ENCODE assay signal across 8 mouse cellular contexts in genomic region chr5:147078110-147078900, GRCm38 (mm10). TPM values are rescaled to one million over a fixed set of nuclear protein-coding genes. Genes with fewer than 3 reads are reported as not detected.
DNase-seq lines count a peak whose midpoint lies in the region; ATAC-seq and TF ChIP-seq lines count a peak whose summit lies in the region.

No protein-coding gene starts in this region.

- peaks cover 73% of the 10 kb centered on the region for H3K79me2 ChIP-seq in CH12.LX (replicated peaks; ENCODE audit: control insufficient read depth, extremely low read depth, insufficient read depth, poor library complexity, severe bottlenecking)

- no peak for ATAC-seq in hindbrain, embryonic 11.5 days (ENCODE audit: low FRiP score)
- ATAC-seq in limb, embryonic 14.5 days (ENCODE audit: low FRiP score, low read depth), result no peak

- no peak for TF ChIP-seq POLR2A in cerebellum, adult 2 months (IDR thresholded peaks at IDR 0.05; ENCODE audit: borderline replicate concordance, insufficient read depth, low read length)
- 0 out of 2 replicates have a peak, but pooled peaks have one; percentile 19 for TF ChIP-seq POLR2A in CH12.LX (IDR thresholded peaks at IDR 0.05; ENCODE audit: low read depth, low read length)
- TF ChIP-seq POLR2A in limb, embryonic 14.5 days (IDR thresholded peaks at IDR 0.05; ENCODE audit: borderline replicate concordance, extremely low read depth, insufficient read depth, insufficient read length), result no peak

- peaks cover 12 to 42% of the 10 kb centered on the region in 2 experiments for H3K36me3 ChIP-seq in CH12.LX (replicated peaks in 1 of 2; ENCODE audit: control insufficient read depth in 1 of 2, insufficient read depth in 1 of 2, low read length in 1 of 2)
- H3K36me3 ChIP-seq in hindbrain, embryonic 11.5 days (ENCODE audit: control insufficient read depth, insufficient read depth, low read length), result no peaks in the 10 kb centered on the region
- H3K36me3 ChIP-seq in limb, embryonic 14.5 days (ENCODE audit: control insufficient read depth, insufficient read depth, low read length), result peaks cover 16% of the 10 kb centered on the region

- DNase-seq in cerebellum, adult 2 months, result no peak
- DNase-seq in cerebellum, postnatal 25 days, result no peak
- no peak for DNase-seq in CH12.LX (ENCODE audit: extremely low read depth)
- DNase-seq in hindbrain, embryonic 11.5 days (ENCODE audit: low spot score), result no peak
- no peak for DNase-seq in limb, embryonic 14.5 days (ENCODE audit: low spot score)
- no peak for DNase-seq in right cerebral cortex, postnatal 4 days
- no peak for DNase-seq in gastrocnemius, adult 8-10 months (ENCODE audit: low spot score in 2 of 2)
- DNase-seq in B cell, adult 2 months, result no peak

- in situ Hi-C loops in CH12.LX (cut with MboI; ENCODE audit: low pct_ligation_motif_present, low pct_unique_long_range_greater_than_20kb, low sequenced_read_pairs), result no loop called here

- no peaks in the 10 kb centered on the region for H3K27me3 ChIP-seq in cerebellum, adult 2 months (ENCODE audit: control insufficient read depth, insufficient read depth, low read length)
- H3K27me3 ChIP-seq in CH12.LX (replicated peaks), result no peaks in the 10 kb centered on the region
- H3K27me3 ChIP-seq in hindbrain, embryonic 11.5 days (ENCODE audit: control insufficient read depth, insufficient read depth, low read length), result no peaks in the 10 kb centered on the region
- no peaks in the 10 kb centered on the region for H3K27me3 ChIP-seq in limb, embryonic 14.5 days (ENCODE audit: control insufficient read depth, insufficient read depth, low read length)

- H3K4me3 ChIP-seq in cerebellum, adult 2 months (replicated peaks; ENCODE audit: insufficient read depth, low read depth, low read length), result peak overlapping the region; percentile 61
- H3K4me3 ChIP-seq in CH12.LX (replicated peaks in 1 of 3; ENCODE audit: low read depth in 2 of 3, low read length in 2 of 3, poor library complexity in 1 of 3), result peak overlapping the region; percentile 71 to 93 (median 85)
- H3K4me3 ChIP-seq in hindbrain, embryonic 11.5 days (ENCODE audit: low read depth, low read length), result peak overlapping the region; percentile 83
- peak overlapping the region; percentile 84 for H3K4me3 ChIP-seq in limb, embryonic 14.5 days (replicated peaks; ENCODE audit: low read length)

- H3K9ac ChIP-seq in CH12.LX (ENCODE audit: insufficient read depth, low read depth), result peak overlapping the region; percentile 58
- H3K9ac ChIP-seq in hindbrain, embryonic 11.5 days (ENCODE audit: low read depth, low read length), result peak overlapping the region; percentile 79
- H3K9ac ChIP-seq in limb, embryonic 14.5 days (ENCODE audit: low read depth, low read length, severe bottlenecking), result peak overlapping the region; percentile 80

- no peak for TF ChIP-seq CTCF in cerebellum, adult 2 months (IDR thresholded peaks at IDR 0.05; ENCODE audit: borderline replicate concordance, insufficient read depth, low read depth, low read length)
- TF ChIP-seq CTCF in CH12.LX (conservative IDR thresholded peaks at IDR 0.05 in 1 of 2, IDR thresholded peaks at IDR 0.05 in 1 of 2; ENCODE audit: low read depth in 2 of 2, low read length in 2 of 2), result no peak

- H3K9me3 ChIP-seq in CH12.LX (replicated peaks; ENCODE audit: low read length), result no peaks in the 10 kb centered on the region
- H3K9me3 ChIP-seq in hindbrain, embryonic 11.5 days (ENCODE audit: control insufficient read depth, low read length), result no peaks in the 10 kb centered on the region
- no peaks in the 10 kb centered on the region for H3K9me3 ChIP-seq in limb, embryonic 14.5 days (ENCODE audit: control insufficient read depth, low read length)

- TF ChIP-seq RAD21 in CH12.LX (IDR thresholded peaks at IDR 0.05; ENCODE audit: low read depth, low read length), result no peak

- peak overlapping the region; percentile 82 for H3K4me2 ChIP-seq in CH12.LX (ENCODE audit: insufficient read depth, low read depth, poor library complexity, severe bottlenecking)
- H3K4me2 ChIP-seq in hindbrain, embryonic 11.5 days (replicated peaks; ENCODE audit: low read depth, low read length), result peak overlapping the region; percentile 88
- peak overlapping the region; percentile 97 for H3K4me2 ChIP-seq in limb, embryonic 14.5 days (replicated peaks; ENCODE audit: low read depth, low read length, severe bottlenecking)

- no peak for TF ChIP-seq EP300 in CH12.LX (IDR thresholded peaks at IDR 0.05; ENCODE audit: low read length)

- H3K4me1 ChIP-seq in cerebellum, adult 2 months (ENCODE audit: control insufficient read depth, insufficient read depth, low read length), result peaks cover 12% of the 10 kb centered on the region; the same call in 1 of the 2 replicates
- H3K4me1 ChIP-seq in CH12.LX (ENCODE audit: control insufficient read depth in 1 of 2, insufficient read depth in 2 of 2), result peaks cover 5 to 50% of the 10 kb centered on the region in 2 experiments; a peak in 2 of 4 replicates
- H3K4me1 ChIP-seq in hindbrain, embryonic 11.5 days (replicated peaks; ENCODE audit: control insufficient read depth, insufficient read depth, low read length), result peaks cover 5% of the 10 kb centered on the region; the same call in 1 of the 2 replicates
- H3K4me1 ChIP-seq in limb, embryonic 14.5 days (ENCODE audit: control insufficient read depth, insufficient read depth, low read length), result peaks cover 13% of the 10 kb centered on the region

- dilution Hi-C loops in CH12.LX (cut with MboI; ENCODE audit: extremely low pct_ligation_motif_present, extremely low pct_unique_long_range_greater_than_20kb, low sequenced_read_pairs), result no loop called here

- WGBS in cerebellum, adult 2 months, result 22% methylated on average over 11 of the region's 11 CpGs
- WGBS in hindbrain, embryonic 11.5 days, result 63% methylated on average over 11 of the region's 11 CpGs
- 62% methylated on average over 11 of the region's 11 CpGs for WGBS in limb, embryonic 14.5 days

- 0 out of 2 replicates have a peak overlapping the region, but pooled peaks have one; percentile 38 for H3K27ac ChIP-seq in cerebellum, adult 2 months (ENCODE audit: insufficient read depth, low read length)
- no peak overlapping the region for H3K27ac ChIP-seq in CH12.LX (ENCODE audit: insufficient read depth, low read depth)
- H3K27ac ChIP-seq in hindbrain, embryonic 11.5 days (ENCODE audit: low read depth, low read length), result no peak overlapping the region
- H3K27ac ChIP-seq in limb, embryonic 14.5 days (replicated peaks; ENCODE audit: low read depth, low read length), result no peak overlapping the region; the same call in 1 of the 2 replicates

TF ChIP-seq in CH12.LX, 34 proteins besides CTCF, POLR2A, EP300 and RAD21 (continues in another document):
- TF ChIP-seq MYC (IDR thresholded peaks at IDR 0.05; ENCODE audit: low read depth, low read length) (peak; percentile 35; the same call in 1 of the 2 replicates), ZC3H11A (IDR thresholded peaks at IDR 0.05; ENCODE audit: low read depth, low read length) (no peak), NELFE (IDR thresholded peaks at IDR 0.05; ENCODE audit: low read depth, low read length) (no peak), USF2 (conservative IDR thresholded peaks at IDR 0.05; ENCODE audit: low read depth, low read length) (no peak), PAX5 (IDR thresholded peaks at IDR 0.05; ENCODE audit: low read length) (no peak), ZNF384 (IDR thresholded peaks at IDR 0.05; ENCODE audit: low read depth, low read length) (peak; percentile 58), HCFC1 (IDR thresholded peaks at IDR 0.05; ENCODE audit: low read depth, low read length) (no peak), SMC3 (IDR thresholded peaks at IDR 0.05; ENCODE audit: low read depth, low read length) (no peak), SIN3A (IDR thresholded peaks at IDR 0.05; ENCODE audit: low read length) (peak; percentile 67; the same call in 1 of the 2 replicates), JUN (IDR thresholded peaks at IDR 0.05; ENCODE audit: insufficient read depth, low read depth, low read length) (no peak), BHLHE40 (IDR thresholded peaks at IDR 0.05; ENCODE audit: low read depth, low read length) (no peak), IRF4 (IDR thresholded peaks at IDR 0.05; ENCODE audit: low read depth, low read length) (no peak), ETS1 (conservative IDR thresholded peaks at IDR 0.05; ENCODE audit: low read depth, low read length) (no peak), CHD1 (IDR thresholded peaks at IDR 0.05; ENCODE audit: low read depth, low read length) (no peak), POLR2AphosphoS2 (IDR thresholded peaks at IDR 0.05; ENCODE audit: low read depth, low read length) (no peak), MAX (IDR thresholded peaks at IDR 0.05; ENCODE audit: low read length) (no peak), ELF1 (IDR thresholded peaks at IDR 0.05; ENCODE audit: low read depth, low read length) (0 out of 2 replicates have a peak, but pooled peaks have one; percentile 65), TBP (conservative IDR thresholded peaks at IDR 0.05; ENCODE audit: low read depth, low read length) (no peak), GABPA (IDR thresholded peaks at IDR 0.05; ENCODE audit: insufficient replicate concordance, low read depth, low read length) (no peak), ZMIZ1 (IDR thresholded peaks at IDR 0.05; ENCODE audit: low read depth, low read length) (no peak), MAFK (IDR thresholded peaks at IDR 0.05; ENCODE audit: insufficient replicate concordance, low read length) (no peak), MAZ (IDR thresholded peaks at IDR 0.05; ENCODE audit: low read depth, low read length) (no peak)

RNA-seq across cellular contexts. Expression of gene Polr1d, which starts 1.5 kb away (rescaled TPM):
- 85.0 and 89.2 TPM in 2 replicates for polyA plus RNA-seq in cerebellum, adult 2 months (2012; rRNA removed)
- total RNA-seq in CH12.LX (2012; rRNA removed), result 293 and 334 TPM in 2 replicates
- 354 and 381 TPM in 2 replicates for total RNA-seq in CH12.LX (2014; rRNA removed)
- polyA plus RNA-seq in CH12.LX (2012; ENCODE audit: insufficient read length, low read depth), result 300 and 322 TPM in 2 replicates
- 112 and 119 TPM in 2 replicates for polyA plus RNA-seq in hindbrain, embryonic 11.5 days (2014; fragmentation: Nextera tagmentation; extraction: Ambion mirVana)
- 82.7 and 104 TPM in 2 replicates for polyA plus RNA-seq in limb, embryonic 14.5 days (2012; rRNA removed)
- polyA plus RNA-seq in limb, embryonic 14.5 days (2014; fragmentation: Nextera tagmentation; extraction: Ambion mirVana), result 144 and 148 TPM in 2 replicates
- 10 to 100 TPM; 81.9 to 91.0 (median 83.4) TPM for total RNA-seq in gastrocnemius, adult 8-10 months (2022)

RNA-seq across cellular contexts. Expression of gene Lnx2, which starts 1.9 kb away (rescaled TPM):
- 15.9 and 16.8 TPM in 2 replicates for polyA plus RNA-seq in cerebellum, adult 2 months (2012; rRNA removed)
- total RNA-seq in CH12.LX (2012; rRNA removed) (25.6 and 30.1 TPM in 2 replicates), CH12.LX (2014; rRNA removed) (19.4 and 20.3 TPM in 2 replicates)
- 18.8 and 22.9 TPM in 2 replicates for polyA plus RNA-seq in CH12.LX (2012; ENCODE audit: insufficient read length, low read depth)
- polyA plus RNA-seq in hindbrain, embryonic 11.5 days (2014; fragmentation: Nextera tagmentation; extraction: Ambion mirVana), result 7.7 and 8.4 TPM in 2 replicates
- 13.7 and 16.9 TPM in 2 replicates for polyA plus RNA-seq in limb, embryonic 14.5 days (2012; rRNA removed)
- polyA plus RNA-seq in limb, embryonic 14.5 days (2014; fragmentation: Nextera tagmentation; extraction: Ambion mirVana), result 13.7 and 15.8 TPM in 2 replicates
- total RNA-seq in gastrocnemius, adult 8-10 months (2022), result 1 to 10 TPM; 1.8 to 2.0 (median 1.9) TPM
